Mouse (Mus musculus) stomach, adult 2 months (tissue): ENCODE results near the gene Fam193a. TPM values are rescaled to one million over a fixed set of nuclear protein-coding genes. Genes with fewer than 3 reads are reported as not detected.

ENCODE experiments used
- polyA plus RNA-seq: library from polyadenylated mRNA; depleted of rRNA; stranded (reverse); fragments of >200 nt; gene quantifications from 2 replicates; pipeline ENCODE4 v1.2.3, GENCODE M21; 2012; rRNA removed

Fam193a gene
- 6.6 and 10.2 TPM in 2 replicates for polyA plus RNA-seq

GRCm38 (mm10) chr5:34369341-34370021, at the start of gene Fam193a:
Gene Fam193a, plus strand, starts transcription at chr5:34369933.

GRCm38 (mm10) chr5:34336097-34336774, 33.5 kb upstream of the Fam193a start, which contains the start of gene Rnf4:
Gene Rnf4, plus strand, starts transcription at chr5:34336289.

GRCm38 (mm10) chr5:34513466-34514217, 143.9 kb downstream of the Fam193a start, which contains the start of gene Tnip2:
Gene Tnip2, minus strand, starts transcription at chr5:34513991.

GRCm38 (mm10) chr5:34525663-34526476, 156.1 kb downstream of the Fam193a start, which contains the start of gene Sh3bp2:
Gene Sh3bp2, plus strand, starts transcription at chr5:34525838.

Other genes starting within 250 kb of the Fam193a start
- 0.92 TPM in 1 of 2 replicates, not detected in the other for gene Poln, start 200.5 kb upstream of the Fam193a start, polyA plus RNA-seq
- 0.03 TPM in 1 of 2 replicates, not detected in the other for gene Haus3, start 200.4 kb upstream of the Fam193a start, polyA plus RNA-seq
- 67.3 and 78.8 TPM in 2 replicates for gene Mxd4, start 182.2 kb upstream of the Fam193a start, polyA plus RNA-seq
- 2.1 and 2.5 TPM in 2 replicates for gene Zfyve28, start 81.5 kb upstream of the Fam193a start, polyA plus RNA-seq
- gene Cfap99, start 81.3 kb upstream of the Fam193a start, polyA plus RNA-seq: not detected in 2 replicates
- gene Rnf4, start 33.6 kb upstream of the Fam193a start, polyA plus RNA-seq: 15.8 and 18.4 TPM in 2 replicates
- gene Tnip2, start 144.1 kb downstream of the Fam193a start, polyA plus RNA-seq: 19.3 and 21.5 TPM in 2 replicates
- gene Sh3bp2, start 155.9 kb downstream of the Fam193a start, polyA plus RNA-seq: 2.6 and 3.1 TPM in 2 replicates
- 68.9 and 77.1 TPM in 2 replicates for gene Add1, start 203.7 kb downstream of the Fam193a start, polyA plus RNA-seq